Mouse (Mus musculus) hindbrain, embryonic 16.5 days (tissue): ENCODE measurements around the gene Zscan21. TPM values are rescaled to one million over a fixed set of nuclear protein-coding genes. Genes with fewer than 3 reads are reported as not detected.

Experiments
- ATAC-seq: fragments of 200-750 bp; cut with Nextera tagmentation; 2 replicates; pipeline ENCODE4 v1.8.0; 2017; ENCODE audit warnings: moderate TSS enrichment, moderate library complexity
- H3K27ac ChIP-seq: fragments of 300-500 bp; sonication (generic); 2 replicates; pipeline ENCODE4 v1.5.1; 2014; ENCODE audit warnings: low read depth, mild to moderate bottlenecking, control low read depth, low read length, moderate library complexity
- H3K27me3 ChIP-seq: fragments of 300-500 bp; sonication (generic); replicated peaks from 2 replicates; pipeline ENCODE4 v1.6.1; 2014; ENCODE audit warnings: low read length; ENCODE audit not compliant: control insufficient read depth, insufficient read depth
- H3K36me3 ChIP-seq: fragments of 300-500 bp; sonication (generic); 2 replicates; pipeline ENCODE4 v1.6.1; 2014; ENCODE audit warnings: mild to moderate bottlenecking, low read length, moderate library complexity, mixed read lengths; ENCODE audit not compliant: control insufficient read depth, insufficient read depth
- H3K4me1 ChIP-seq: fragments of 300-500 bp; sonication (generic); 2 replicates; pipeline ENCODE4 v1.6.1; 2014; ENCODE audit warnings: low read depth, low read length; ENCODE audit not compliant: control insufficient read depth, insufficient read depth
- H3K4me2 ChIP-seq: fragments of 300-500 bp; sonication (generic); 2 replicates; pipeline ENCODE4 v1.6.1; 2014; ENCODE audit warnings: mild to moderate bottlenecking, low read length, control low read depth, moderate library complexity
- H3K4me3 ChIP-seq: fragments of 300-500 bp; sonication (generic); 2 replicates; pipeline ENCODE4 v1.5.1; 2014; ENCODE audit warnings: mild to moderate bottlenecking, low read length, control low read depth, moderate library complexity
- H3K9ac ChIP-seq: fragments of 300-500 bp; sonication (generic); 2 replicates; pipeline ENCODE4 v1.6.1; 2014; ENCODE audit warnings: low read depth, mild to moderate bottlenecking, control low read depth, low read length, moderate library complexity
- H3K9me3 ChIP-seq: fragments of 300-500 bp; sonication (generic); 2 replicates; pipeline ENCODE4 v1.6.1; 2014; ENCODE audit warnings: mild to moderate bottlenecking, low read length, moderate library complexity; ENCODE audit not compliant: control insufficient read depth
- WGBS: fragments of 180-500 bp; shearing (Covaris S2); extraction: QIAGEN DNeasy Blood & Tissue Kit; methylation state at CpG from one replicate; pipeline ENCODE4 v1.1.7; 2014; 5-methylcytosine and 5-hydroxymethylcytosine counted together
- polyA plus RNA-seq: library from polyadenylated mRNA; unstranded; fragments of >200 nt; fragmentation: Nextera tagmentation; extraction: Ambion mirVana; gene quantifications from 2 replicates; pipeline ENCODE4 v1.2.1, GENCODE M21; 2015

The Zscan21 gene
- polyA plus RNA-seq: 79.0 and 82.3 TPM in 2 replicates

DNA sequence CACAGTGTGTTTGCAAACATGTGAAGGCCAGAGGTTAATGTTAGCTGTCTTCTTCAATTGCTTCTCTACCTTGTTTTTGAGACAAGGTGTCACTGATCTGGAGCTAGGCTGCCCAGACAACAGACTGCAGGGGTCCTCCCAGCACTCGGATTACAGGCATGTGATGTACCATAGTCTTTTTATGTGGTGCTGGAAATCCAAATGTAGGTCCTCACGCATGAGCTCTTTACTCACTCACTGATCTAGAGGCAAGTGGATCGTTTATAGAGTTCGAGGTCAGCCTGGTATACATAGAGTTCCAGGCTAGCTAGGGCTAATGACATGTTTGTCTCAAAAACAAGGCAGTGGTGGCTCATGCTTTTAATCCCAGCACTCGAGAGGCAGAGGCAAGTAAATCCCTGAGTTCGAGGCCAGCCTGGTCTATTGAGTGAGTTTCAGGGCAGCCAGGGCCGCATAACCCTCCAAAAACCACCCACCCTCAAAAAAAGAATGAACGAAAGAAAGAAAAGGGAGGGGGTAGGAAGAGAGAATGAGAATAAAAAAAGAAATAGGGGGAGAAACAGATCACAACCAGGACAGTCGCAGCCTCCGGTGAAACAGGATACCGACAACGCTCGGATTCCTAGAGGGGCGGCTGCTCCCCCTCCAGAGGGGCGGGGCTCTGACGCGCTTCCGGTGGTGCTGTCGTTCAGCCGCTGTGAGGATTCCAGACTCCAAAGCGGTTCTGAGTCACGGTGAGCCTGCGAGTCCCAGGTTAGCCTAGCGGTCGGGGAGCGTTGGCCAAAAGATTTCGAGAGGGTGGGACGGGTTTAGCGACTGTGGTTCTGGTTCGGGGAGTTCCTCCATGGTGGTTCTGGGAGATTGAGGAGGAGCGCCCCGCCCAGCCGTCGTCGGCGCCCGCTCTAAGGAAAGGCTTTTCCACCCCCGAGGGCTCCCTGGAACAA is at the start of gene Zscan21:
Gene Zscan21 (plus strand): TSS at position 649 of the 944 bp plus-strand sequence.
- no peaks in the 10 kb centered on the region for H3K27me3 ChIP-seq
- peak within 1 kb of the TSS; percentile 59 for H3K4me3 ChIP-seq
- peak within 1 kb of the TSS; percentile 89 for H3K27ac ChIP-seq
- peak within 1 kb of the TSS; percentile 67 for H3K4me2 ChIP-seq
- H3K9ac ChIP-seq: peak within 1 kb of the TSS; percentile 72
- WGBS: 7% methylated on average over 38 of the region's 38 CpGs
- peaks cover 14% of the 10 kb centered on the region for H3K4me1 ChIP-seq
- ATAC-seq: peak; percentile 98
- no peaks in the 10 kb centered on the region; the same call in 1 of the 2 replicates for H3K36me3 ChIP-seq
- no peaks in the 10 kb centered on the region for H3K9me3 ChIP-seq

DNA sequence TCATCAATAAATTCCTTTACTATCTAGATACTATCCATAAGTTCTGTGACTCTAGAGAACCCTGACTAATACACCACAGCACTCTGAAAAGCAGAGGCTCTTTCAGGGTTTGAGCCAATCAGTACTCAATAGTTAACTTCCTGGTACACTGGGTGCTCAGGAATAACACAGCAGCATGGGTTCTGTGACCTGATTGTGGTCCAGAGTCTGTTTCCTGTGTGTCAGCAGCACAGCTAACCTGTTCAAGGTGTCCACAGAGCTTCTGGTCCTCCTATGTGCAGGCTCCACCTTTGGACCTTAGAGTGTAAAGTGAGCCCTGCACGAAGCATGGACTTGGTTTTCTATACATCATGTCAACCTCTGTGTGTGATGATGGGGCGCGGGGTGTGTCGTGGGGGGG is 42.9 kb upstream of the Zscan21 start:
- Histone ChIP-seq H3K4me3 (no peak overlapping the region), H3K9me3 (no peaks in the 10 kb centered on the region), H3K36me3 (no peaks in the 10 kb centered on the region), H3K27me3 (no peaks in the 10 kb centered on the region), H3K9ac (no peak overlapping the region), H3K4me1 (no peaks in the 10 kb centered on the region), H3K27ac (no peak overlapping the region), H3K4me2 (no peak overlapping the region)
- no peak for ATAC-seq
- WGBS: 91% methylated on average over 4 of the region's 4 CpGs

GRCm38 (mm10) chr5:138075684-138076083 is 41.0 kb upstream of the Zscan21 start:
- 76% methylated on average over 3 of the region's 3 CpGs for WGBS
- Histone ChIP-seq H3K27me3 (no peaks in the 10 kb centered on the region), H3K9ac (no peak overlapping the region), H3K4me3 (no peak overlapping the region), H3K4me2 (no peak overlapping the region), H3K9me3 (no peaks in the 10 kb centered on the region), H3K4me1 (no peaks in the 10 kb centered on the region), H3K36me3 (no peaks in the 10 kb centered on the region), H3K27ac (no peak overlapping the region)
- no peak for ATAC-seq

GRCm38 (mm10) chr5:138076148-138076547 is 40.6 kb upstream of the Zscan21 start:
- no peak overlapping the region for H3K27ac ChIP-seq
- 63% methylated on average over 2 of the region's 2 CpGs for WGBS
- no peak for ATAC-seq
- H3K4me3 ChIP-seq: no peak overlapping the region
- no peak overlapping the region for H3K4me2 ChIP-seq
- H3K9me3 ChIP-seq: no peaks in the 10 kb centered on the region
- H3K4me1 ChIP-seq: no peaks in the 10 kb centered on the region
- H3K9ac ChIP-seq: no peak overlapping the region
- no peaks in the 10 kb centered on the region for H3K27me3 ChIP-seq
- no peaks in the 10 kb centered on the region for H3K36me3 ChIP-seq

DNA sequence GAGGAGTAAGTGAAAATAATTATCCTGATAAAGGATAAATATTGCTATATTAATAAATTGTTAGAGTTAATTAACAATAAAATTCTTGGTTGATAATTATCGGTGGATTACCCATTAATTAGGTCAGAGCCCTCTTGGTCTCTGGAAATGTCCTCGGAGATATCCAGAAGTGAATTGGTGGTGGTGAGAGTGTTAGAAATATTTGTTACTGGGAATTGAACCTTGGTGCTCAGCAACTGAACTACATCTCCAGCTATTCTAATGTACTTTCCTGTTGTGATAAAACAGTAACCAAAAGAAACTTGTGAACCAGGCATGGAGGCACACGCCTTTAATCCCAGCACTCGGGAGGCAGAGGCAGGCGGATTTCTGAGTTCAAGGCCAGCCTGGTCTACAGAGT is 36.2 kb upstream of the Zscan21 start:
- WGBS: 93% methylated on average over 5 of the region's 5 CpGs
- H3K27ac ChIP-seq: no peak overlapping the region
- H3K4me2 ChIP-seq: no peak overlapping the region
- H3K4me3 ChIP-seq: no peak overlapping the region
- H3K9ac ChIP-seq: no peak overlapping the region
- H3K36me3 ChIP-seq: no peaks in the 10 kb centered on the region
- 0 out of 2 replicates have a peak, but pooled peaks cover 2% of the 10 kb centered on the region for H3K4me1 ChIP-seq
- no peaks in the 10 kb centered on the region for H3K27me3 ChIP-seq
- ATAC-seq: no peak
- no peaks in the 10 kb centered on the region for H3K9me3 ChIP-seq

GRCm38 (mm10) chr5:138081446-138081845 is 35.3 kb upstream of the Zscan21 start:
- Histone ChIP-seq H3K36me3 (no peaks in the 10 kb centered on the region), H3K27ac (no peak overlapping the region), H3K9me3 (no peaks in the 10 kb centered on the region), H3K4me1 (peaks cover 8% of the 10 kb centered on the region), H3K4me2 (no peak overlapping the region), H3K27me3 (no peaks in the 10 kb centered on the region), H3K4me3 (no peak overlapping the region), H3K9ac (no peak overlapping the region)
- WGBS: 90% methylated on average over 9 of the region's 9 CpGs
- ATAC-seq: no peak

DNA sequence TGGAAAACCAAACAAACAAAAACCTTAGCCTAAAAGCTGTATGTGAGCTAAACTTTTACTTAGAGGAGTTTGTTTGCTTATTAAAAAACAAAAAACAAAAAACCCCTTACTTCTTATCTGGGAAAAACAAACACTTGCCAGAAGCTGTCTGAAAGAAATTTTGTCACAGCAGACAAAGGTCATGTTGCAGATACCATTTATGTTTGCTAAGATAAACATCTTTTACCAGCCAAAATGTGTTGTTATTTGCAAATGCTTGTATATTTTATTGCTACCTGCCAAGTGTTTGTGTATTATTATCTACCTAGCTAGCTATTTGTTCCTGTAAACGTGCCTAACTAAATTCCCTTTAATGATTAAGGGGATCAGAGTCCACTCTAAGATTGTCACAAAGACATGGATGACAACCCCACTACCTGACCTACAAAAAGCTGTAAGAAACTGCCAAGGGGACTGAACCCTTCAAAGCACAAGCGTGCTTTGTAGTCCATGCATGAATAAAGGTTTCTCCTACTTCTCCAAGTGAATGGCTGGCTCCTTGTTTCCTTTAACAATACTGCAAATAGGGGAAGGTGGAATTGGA is 33.3 kb upstream of the Zscan21 start:
- no peak for ATAC-seq
- Histone ChIP-seq H3K36me3 (0 out of 2 replicates have a peak, but pooled peaks cover 4% of the 10 kb centered on the region), H3K27ac (no peak overlapping the region), H3K27me3 (no peaks in the 10 kb centered on the region), H3K9ac (no peak overlapping the region), H3K4me2 (no peak overlapping the region), H3K4me1 (peaks cover 17% of the 10 kb centered on the region), H3K4me3 (no peak overlapping the region), H3K9me3 (no peaks in the 10 kb centered on the region)
- WGBS: 67% methylated on average over 2 of the region's 2 CpGs

DNA sequence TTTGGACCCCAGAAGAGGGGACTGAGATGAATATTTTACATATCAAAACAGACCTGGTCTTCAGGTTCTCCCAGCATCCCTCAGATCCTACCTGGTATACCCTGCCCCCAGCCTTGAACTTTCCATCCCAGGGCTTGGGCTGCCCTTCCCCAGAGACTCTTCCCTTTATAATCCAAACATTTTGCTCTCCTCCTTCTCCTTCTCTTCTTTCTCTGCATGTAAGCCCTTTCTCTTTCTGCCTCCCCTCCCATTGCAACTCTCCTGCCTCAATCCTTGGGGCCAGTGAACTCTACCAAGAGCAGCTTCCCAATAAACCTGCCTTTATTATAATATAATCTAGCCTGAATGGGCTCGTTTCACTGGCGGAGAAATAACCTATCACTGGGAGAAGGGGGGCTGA is 32.8 kb upstream of the Zscan21 start:
- ATAC-seq: no peak

DNA sequence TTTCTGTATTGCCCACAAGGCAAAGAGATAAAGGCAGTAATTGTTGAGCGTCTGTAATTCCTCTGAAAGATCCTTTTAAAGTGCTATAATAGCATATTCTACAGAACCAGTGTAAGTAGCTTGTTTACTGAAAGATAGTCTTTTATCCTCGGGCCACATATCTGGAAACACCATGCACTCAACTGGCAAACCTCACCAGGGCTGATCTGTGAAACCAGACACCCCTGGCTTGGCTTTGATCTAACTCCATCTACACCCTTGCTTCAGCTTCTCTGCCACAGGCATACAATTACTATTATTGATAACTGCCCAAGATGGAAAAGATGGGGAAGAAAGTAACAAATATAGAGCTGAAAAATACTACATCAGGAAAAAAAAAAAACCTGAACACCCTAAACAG is 32.2 kb upstream of the Zscan21 start:
- H3K27me3 ChIP-seq: no peaks in the 10 kb centered on the region
- H3K4me2 ChIP-seq: peak overlapping the region; percentile 56
- H3K27ac ChIP-seq: no peak overlapping the region; the same call in 1 of the 2 replicates
- peak overlapping the region; percentile 100 for H3K4me3 ChIP-seq
- H3K4me1 ChIP-seq: peaks cover 17% of the 10 kb centered on the region
- H3K9me3 ChIP-seq: no peaks in the 10 kb centered on the region
- ATAC-seq: peak; percentile 41; the same call in 1 of the 2 replicates
- 72% methylated on average over 2 of the region's 2 CpGs for WGBS
- H3K36me3 ChIP-seq: 0 out of 2 replicates have a peak, but pooled peaks cover 4% of the 10 kb centered on the region
- peak overlapping the region; percentile 99 for H3K9ac ChIP-seq

More for the DNA sequence above, 32.8 kb upstream of the Zscan21 start:
- Histone ChIP-seq H3K9me3 (no peaks in the 10 kb centered on the region), H3K27me3 (no peaks in the 10 kb centered on the region), H3K4me3 (no peak overlapping the region), H3K9ac (no peak overlapping the region), H3K4me2 (no peak overlapping the region), H3K27ac (no peak overlapping the region), H3K4me1 (peaks cover 17% of the 10 kb centered on the region), H3K36me3 (0 out of 2 replicates have a peak, but pooled peaks cover 4% of the 10 kb centered on the region)
- 91% methylated on average over 2 of the region's 2 CpGs for WGBS
